Mouse (Mus musculus) liver, adult 2 months (tissue): ENCODE data around the gene Smad5. TPM values are rescaled to one million over a fixed set of nuclear protein-coding genes. Genes with fewer than 3 reads are reported as not detected.

Source experiments
- DNase-seq: peaks from one replicate; pipeline ENCODE4 v3.0.0-alpha.2; 2011; ENCODE audit warnings: low read depth, low spot score; ENCODE audit errors: extremely low read depth
- H3K27ac ChIP-seq: fragments of 200-500 bp; replicated peaks from 2 replicates; pipeline ENCODE4 v1.5.1; 2012; ENCODE audit warnings: low read depth, mild to moderate bottlenecking, control low read depth, inconsistent platforms, low read length; ENCODE audit not compliant: insufficient read depth
- H3K27me3 ChIP-seq: fragments of 200-500 bp; 2 replicates; pipeline ENCODE4 v1.6.1; 2012; ENCODE audit warnings: mild to moderate bottlenecking, moderate library complexity, low read length, inconsistent platforms; ENCODE audit not compliant: control insufficient read depth, insufficient read depth
- H3K36me3 ChIP-seq: fragments of 200-500 bp; 2 replicates; pipeline ENCODE4 v1.6.1; 2012; ENCODE audit warnings: low read length, inconsistent platforms; ENCODE audit not compliant: control insufficient read depth, insufficient read depth
- H3K4me1 ChIP-seq: fragments of 200-500 bp; 2 replicates; pipeline ENCODE4 v1.6.1; 2011; ENCODE audit warnings: low read length; ENCODE audit not compliant: control insufficient read depth, insufficient read depth
- H3K4me3 ChIP-seq: fragments of 200-500 bp; 2 replicates; pipeline ENCODE4 v1.5.1; 2011; ENCODE audit warnings: low read depth, mild to moderate bottlenecking, control low read depth, low read length, moderate library complexity; ENCODE audit not compliant: insufficient read depth
- H3K79me2 ChIP-seq: fragments of 200-500 bp; 2 replicates; pipeline ENCODE4 v1.6.1; 2012; ENCODE audit warnings: inconsistent platforms, mild to moderate bottlenecking, low read length, moderate library complexity; ENCODE audit not compliant: control insufficient read depth, insufficient read depth
- H3K9ac ChIP-seq: fragments of 200-500 bp; 2 replicates; pipeline ENCODE4 v1.6.1; 2012; ENCODE audit warnings: low read depth, mild to moderate bottlenecking, control low read depth, inconsistent platforms, low read length
- CTCF ChIP-seq: fragments of 200-500 bp; IDR thresholded peaks from 2 replicates; pipeline ENCODE4 v1.5.1; 2011; ENCODE audit warnings: low read depth, low read length, control low read depth
- POLR2A ChIP-seq: fragments of 200-500 bp; IDR thresholded peaks from 2 replicates; pipeline ENCODE4 v1.6.1; 2011; ENCODE audit warnings: low read length, control low read depth; ENCODE audit not compliant: insufficient read depth; ENCODE audit errors: extremely low read depth
- WGBS: fragments of 180-500 bp; shearing (Covaris S2); methylation state at CpG from one replicate; pipeline ENCODE4 v1.1.7; 2018; 5-methylcytosine and 5-hydroxymethylcytosine counted together
- polyA plus RNA-seq: library from polyadenylated mRNA; depleted of rRNA; stranded (reverse); fragments of >200 nt; gene quantifications from 2 replicates; pipeline ENCODE4 v1.2.3, GENCODE M21; 2012
- total RNA-seq: library from RNA; depleted of rRNA; stranded (reverse); fragments of >200 nt; gene quantifications from 2 replicates; pipeline ENCODE4 v1.2.3, GENCODE M21; 2014

The Smad5 gene
- total and polyA plus RNA-seq, 2 experiments, result 10.0 to 13.1 TPM

DNA sequence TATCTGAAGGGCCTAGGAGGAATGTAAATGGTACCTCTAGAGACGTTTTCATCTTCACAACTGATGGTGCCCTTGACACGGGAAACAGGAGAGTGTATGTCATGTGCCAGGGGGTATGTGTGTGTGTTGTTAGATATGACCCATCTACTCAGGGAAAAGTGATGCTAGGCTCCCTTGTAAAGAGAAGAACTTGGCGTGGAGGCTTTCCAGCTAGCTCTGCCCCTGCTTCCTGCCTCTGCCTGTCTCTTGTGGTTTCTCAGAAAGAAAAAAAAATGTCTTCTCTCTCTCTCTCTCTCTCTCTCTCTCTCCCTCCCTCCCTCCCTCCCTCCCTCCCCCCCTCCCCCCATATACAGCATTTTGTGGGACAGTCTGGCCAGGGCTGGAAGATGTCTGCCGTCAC lies 20.9 kb upstream of the Smad5 start:
- no peak for TF ChIP-seq CTCF
- Histone ChIP-seq H3K4me3 (no peak overlapping the region; the same call in 1 of the 2 replicates), H3K4me1 (peaks cover 4% of the 10 kb centered on the region), H3K9ac (no peak overlapping the region), H3K27ac (no peak overlapping the region), H3K36me3 (no peaks in the 10 kb centered on the region), H3K27me3 (no peaks in the 10 kb centered on the region), H3K79me2 (no peaks in the 10 kb centered on the region)
- WGBS, result 80% methylated on average over 4 of the region's 4 CpGs
- no peak for DNase-seq

DNA sequence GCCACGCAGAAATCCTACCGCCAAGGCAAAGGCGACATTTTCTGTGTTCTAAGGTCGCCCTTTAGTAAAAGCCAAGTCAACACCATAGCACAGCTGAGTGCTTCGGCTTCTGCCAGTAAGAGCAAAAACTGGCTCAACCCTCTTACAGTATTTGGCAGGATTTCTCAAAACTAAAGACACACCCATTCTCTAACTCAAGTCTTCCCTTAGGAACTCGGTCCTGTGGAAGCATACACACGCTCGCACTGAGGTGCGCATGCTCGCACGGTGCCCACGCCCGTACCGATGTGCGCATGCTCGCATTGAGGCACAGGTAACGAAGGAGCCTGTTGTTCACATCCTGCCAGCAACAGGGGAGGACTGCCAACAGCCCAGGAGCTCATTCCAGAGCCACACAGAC lies 20.5 kb upstream of the Smad5 start:
- Histone ChIP-seq H3K36me3 (no peaks in the 10 kb centered on the region), H3K4me3 (no peak overlapping the region; the same call in 1 of the 2 replicates), H3K4me1 (peaks cover 4% of the 10 kb centered on the region), H3K9ac (no peak overlapping the region), H3K79me2 (no peaks in the 10 kb centered on the region), H3K27me3 (no peaks in the 10 kb centered on the region), H3K27ac (no peak overlapping the region)
- TF ChIP-seq CTCF (no peak), POLR2A (no peak)
- no peak for DNase-seq
- WGBS, result 77% methylated on average over 17 of the region's 17 CpGs

DNA sequence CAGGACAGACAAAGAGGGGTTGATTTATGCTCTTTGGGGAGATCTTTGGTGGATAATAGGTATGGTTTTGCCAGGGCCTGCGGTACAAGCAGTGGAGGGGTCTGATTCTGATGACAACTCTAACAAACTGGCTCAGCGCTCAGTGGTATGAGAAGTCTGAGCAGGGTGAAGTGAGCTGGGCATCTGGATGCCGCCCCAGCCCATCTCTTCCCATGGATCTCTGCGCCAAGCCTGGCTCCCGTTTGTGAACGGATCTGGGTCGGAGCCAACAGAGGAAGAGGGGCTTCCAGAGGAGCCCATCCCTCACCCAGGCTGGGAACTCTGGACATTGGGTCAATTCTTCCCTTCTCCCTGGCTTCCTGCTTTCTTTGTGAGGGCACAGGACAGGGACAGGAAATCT lies 19.5 kb upstream of the Smad5 start:
- Histone ChIP-seq H3K9ac (no peak overlapping the region), H3K27me3 (no peaks in the 10 kb centered on the region), H3K36me3 (no peaks in the 10 kb centered on the region), H3K79me2 (no peaks in the 10 kb centered on the region), H3K27ac (no peak overlapping the region), H3K4me1 (peaks cover 3% of the 10 kb centered on the region), H3K4me3 (no peak overlapping the region)
- no peak for DNase-seq
- 88% methylated on average over 7 of the region's 7 CpGs for WGBS
- no peak for TF ChIP-seq POLR2A
- no peak for TF ChIP-seq CTCF

DNA sequence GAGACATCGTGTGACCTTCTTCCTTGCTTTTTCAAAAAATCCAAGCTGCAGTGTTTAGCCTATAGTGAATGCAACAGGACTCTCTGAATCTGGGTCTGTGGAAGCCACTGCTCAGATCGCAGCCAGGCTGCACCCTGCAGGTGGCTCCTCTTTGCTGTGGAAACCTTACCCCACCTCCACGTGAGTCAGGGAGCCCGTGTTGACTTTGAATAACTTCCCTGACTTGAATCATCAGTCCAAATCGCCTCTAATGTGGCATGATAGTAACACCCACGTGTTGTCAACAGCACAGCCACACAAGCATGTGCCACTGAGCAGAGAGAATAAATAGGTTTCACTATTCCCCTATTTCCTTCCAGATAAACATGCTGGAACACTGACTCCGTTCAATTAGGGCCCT lies 10.8 kb upstream of the Smad5 start:
- Histone ChIP-seq H3K4me3 (no peak overlapping the region), H3K36me3 (no peaks in the 10 kb centered on the region), H3K27ac (no peak overlapping the region), H3K79me2 (no peaks in the 10 kb centered on the region), H3K9ac (no peak overlapping the region), H3K27me3 (no peaks in the 10 kb centered on the region), H3K4me1 (peaks cover 16% of the 10 kb centered on the region)
- TF ChIP-seq POLR2A, result no peak
- TF ChIP-seq CTCF, result peak; percentile 26
- peak; percentile 87 for DNase-seq
- 28% methylated on average over 7 of the region's 7 CpGs for WGBS

DNA sequence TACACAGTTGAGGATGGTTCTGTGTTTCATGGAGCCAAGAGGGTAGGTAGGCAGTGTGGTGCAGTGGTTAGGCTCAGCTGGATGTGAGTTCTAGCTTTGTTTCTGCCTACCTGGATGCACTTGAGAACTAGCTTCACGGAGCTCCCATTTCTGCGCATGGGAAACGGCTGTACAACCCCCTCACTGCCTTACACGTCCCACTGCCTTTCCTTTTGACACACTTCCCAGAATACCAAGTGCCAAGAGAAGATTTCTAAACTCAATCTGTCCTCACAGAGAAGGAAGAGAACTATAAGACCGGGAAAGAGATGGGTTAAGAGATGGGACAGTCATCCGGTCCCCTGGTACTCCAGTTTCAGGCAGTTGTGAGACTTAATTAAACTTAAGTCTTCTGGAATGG lies 10.2 kb upstream of the Smad5 start:
- Histone ChIP-seq H3K36me3 (no peaks in the 10 kb centered on the region), H3K27ac (no peak overlapping the region), H3K9ac (no peak overlapping the region), H3K79me2 (no peaks in the 10 kb centered on the region), H3K4me3 (no peak overlapping the region), H3K4me1 (peaks cover 16% of the 10 kb centered on the region), H3K27me3 (no peaks in the 10 kb centered on the region)
- TF ChIP-seq CTCF (no peak), POLR2A (no peak)
- no peak for DNase-seq
- WGBS, result 90% methylated on average over 6 of the region's 6 CpGs

DNA sequence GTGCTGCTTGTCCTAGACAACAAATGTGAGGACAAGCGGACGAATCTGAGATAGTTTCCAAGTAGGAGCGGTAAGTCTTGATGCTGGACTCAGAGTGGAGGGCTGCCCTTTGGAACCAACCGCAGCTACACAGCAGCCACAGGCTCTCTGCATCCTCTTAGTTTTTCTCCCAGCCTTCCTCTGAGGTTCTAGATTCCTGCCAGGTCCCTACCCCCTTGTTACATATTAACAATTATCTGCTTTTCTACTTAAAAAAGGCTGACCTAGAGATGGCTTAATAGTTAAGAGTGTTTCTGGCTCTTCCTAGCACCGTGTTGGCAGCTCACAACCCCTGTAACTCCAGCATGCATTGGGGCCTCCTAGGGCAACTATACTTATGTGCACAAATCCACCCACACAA lies 7.1 kb upstream of the Smad5 start:
- Histone ChIP-seq H3K4me3 (no peak overlapping the region), H3K9ac (no peak overlapping the region), H3K27ac (no peak overlapping the region), H3K27me3 (no peaks in the 10 kb centered on the region), H3K4me1 (peaks cover 16% of the 10 kb centered on the region), H3K36me3 (no peaks in the 10 kb centered on the region), H3K79me2 (no peaks in the 10 kb centered on the region)
- DNase-seq, result peak; percentile 91
- 22% methylated on average over 5 of the region's 5 CpGs for WGBS
- TF ChIP-seq POLR2A (no peak), CTCF (no peak)
